Mouse (Mus musculus) midbrain, postnatal 0 days (tissue): ENCODE data around the gene Chchd2. TPM values are rescaled to one million over a fixed set of nuclear protein-coding genes. Genes with fewer than 3 reads are reported as not detected.

Source experiments
- ATAC-seq: fragments of 200-750 bp; cut with Nextera tagmentation; 2 replicates; pipeline ENCODE4 v1.8.0; 2017; ENCODE audit warnings: moderate number of reproducible peaks, mild to moderate bottlenecking, moderate TSS enrichment, moderate library complexity; ENCODE audit not compliant: low FRiP score
- DNase-seq: peaks from one replicate; pipeline ENCODE4 v3.0.0-alpha.2; 2015; ENCODE audit warnings: low spot score
- H3K27ac ChIP-seq: fragments of 300-500 bp; sonication (generic); 2 replicates; pipeline ENCODE4 v1.5.1; 2014; ENCODE audit warnings: low read depth, mild to moderate bottlenecking, low read length, mixed read lengths
- H3K27me3 ChIP-seq: fragments of 300-500 bp; sonication (generic); 2 replicates; pipeline ENCODE4 v1.6.1; 2014; ENCODE audit warnings: low read length, control low read depth, mixed read lengths; ENCODE audit not compliant: insufficient read depth
- H3K36me3 ChIP-seq: fragments of 300-500 bp; sonication (generic); 2 replicates; pipeline ENCODE4 v1.6.1; 2014; ENCODE audit warnings: low read length, control low read depth, mixed read lengths; ENCODE audit not compliant: insufficient read depth
- H3K4me1 ChIP-seq: fragments of 300-500 bp; sonication (generic); 2 replicates; pipeline ENCODE4 v1.6.1; 2014; ENCODE audit warnings: mild to moderate bottlenecking, control low read depth, antibody characterized with exemption, low read length, mixed read lengths; ENCODE audit not compliant: insufficient read depth
- H3K4me2 ChIP-seq: fragments of 300-500 bp; sonication (generic); 2 replicates; pipeline ENCODE4 v1.6.1; 2014; ENCODE audit warnings: low read depth, mild to moderate bottlenecking, low read length, mixed read lengths; ENCODE audit not compliant: poor library complexity, severe bottlenecking
- H3K4me3 ChIP-seq: fragments of 300-500 bp; sonication (generic); 2 replicates; pipeline ENCODE4 v1.5.1; 2014; ENCODE audit warnings: low read depth, mild to moderate bottlenecking, low read length, moderate library complexity
- H3K9ac ChIP-seq: fragments of 300-500 bp; sonication (generic); replicated peaks from 2 replicates; pipeline ENCODE4 v1.6.1; 2014; ENCODE audit warnings: mild to moderate bottlenecking, low read length, moderate library complexity, mixed read lengths; ENCODE audit not compliant: poor library complexity, severe bottlenecking
- H3K9me3 ChIP-seq: fragments of 300-500 bp; sonication (generic); 2 replicates; pipeline ENCODE4 v1.6.1; 2016; ENCODE audit warnings: low read length, control low read depth
- CTCF ChIP-seq: IDR thresholded peaks from 2 replicates; pipeline ENCODE4 v1.5.1; 2016; ENCODE audit warnings: antibody characterized with exemption, mild to moderate bottlenecking
- WGBS: fragments of 180-500 bp; shearing (Covaris S2); extraction: QIAGEN DNeasy Blood & Tissue Kit; methylation state at CpG from one replicate; pipeline ENCODE4 v1.1.7; 2014; 5-methylcytosine and 5-hydroxymethylcytosine counted together
- polyA plus RNA-seq: library from polyadenylated mRNA; unstranded; fragments of >200 nt; fragmentation: Nextera tagmentation; extraction: Ambion mirVana; gene quantifications from 2 replicates; pipeline ENCODE4 v1.2.1, GENCODE M21; 2015
- total RNA-seq: library from RNA; depleted of rRNA; stranded (reverse); fragments of >200 nt; gene quantifications from 2 replicates; pipeline ENCODE4 v1.2.3, GENCODE M21; 2014

Chchd2 gene
- total and polyA plus RNA-seq, 2 experiments from 2014 or later = 693 to 742 TPM

GRCm38 (mm10) chr5:129864467-129864866, 22.8 kb downstream of the Chchd2 start:
- TF ChIP-seq CTCF = peak; percentile 64
- Histone ChIP-seq H3K36me3 (peaks cover 24% of the 10 kb centered on the region), H3K9ac (0 out of 2 replicates have a peak overlapping the region, but pooled peaks have one; percentile 19), H3K4me3 (no peak overlapping the region), H3K4me1 (no peaks in the 10 kb centered on the region), H3K27me3 (no peaks in the 10 kb centered on the region), H3K4me2 (no peak overlapping the region), H3K27ac (no peak overlapping the region), H3K9me3 (no peaks in the 10 kb centered on the region)
- ATAC-seq (no peak), DNase-seq (peak; percentile 41)
- WGBS = 14% methylated on average over 18 of the region's 18 CpGs

GRCm38 (mm10) chr5:129862325-129862724, 24.9 kb downstream of the Chchd2 start:
- Histone ChIP-seq H3K27me3 (no peaks in the 10 kb centered on the region), H3K4me2 (no peak overlapping the region), H3K4me1 (no peaks in the 10 kb centered on the region), H3K36me3 (peaks cover 33% of the 10 kb centered on the region), H3K9ac (no peak overlapping the region), H3K9me3 (no peaks in the 10 kb centered on the region), H3K27ac (no peak overlapping the region), H3K4me3 (no peak overlapping the region)
- TF ChIP-seq CTCF = no peak
- WGBS = 97% methylated on average over 6 of the region's 6 CpGs
- ATAC-seq (no peak), DNase-seq (no peak)

- no peak overlapping the region for H3K27ac ChIP-seq
- H3K27me3 ChIP-seq = no peaks in the 10 kb centered on the region
- no peak overlapping the region for H3K9ac ChIP-seq
- H3K36me3 ChIP-seq = peaks cover 29% of the 10 kb centered on the region
- peak; percentile 22; the same call in 1 of the 2 replicates for TF ChIP-seq CTCF
- no peaks in the 10 kb centered on the region for H3K9me3 ChIP-seq
- no peak for DNase-seq
- H3K4me2 ChIP-seq = no peak overlapping the region
- 83% methylated on average over 5 of the region's 5 CpGs for WGBS
- ATAC-seq = no peak
- H3K4me1 ChIP-seq = no peaks in the 10 kb centered on the region
- H3K4me3 ChIP-seq = no peak overlapping the region
These were observed 30.9 kb downstream of the Chchd2 start for GRCm38 (mm10) chr5:129856414-129856813.

GRCm38 (mm10) chr5:129855163-129855562, 32.1 kb downstream of the Chchd2 start:
- Histone ChIP-seq H3K9ac (no peak overlapping the region), H3K36me3 (peaks cover 23% of the 10 kb centered on the region), H3K4me1 (no peaks in the 10 kb centered on the region), H3K9me3 (no peaks in the 10 kb centered on the region), H3K27ac (no peak overlapping the region), H3K4me3 (no peak overlapping the region), H3K27me3 (no peaks in the 10 kb centered on the region), H3K4me2 (no peak overlapping the region)
- DNase-seq (no peak), ATAC-seq (no peak)
- TF ChIP-seq CTCF = 0 out of 2 replicates have a peak, but pooled peaks have one; percentile 13
- 41% methylated on average over 5 of the region's 5 CpGs for WGBS

- no peaks in the 10 kb centered on the region; the same call in 1 of the 2 replicates for H3K4me1 ChIP-seq
- no peaks in the 10 kb centered on the region for H3K9me3 ChIP-seq
- no peaks in the 10 kb centered on the region for H3K27me3 ChIP-seq
- peak overlapping the region; percentile 57 for H3K4me2 ChIP-seq
- no peak for TF ChIP-seq CTCF
- DNase-seq (no peak), ATAC-seq (no peak)
- 64% methylated on average over 8 of the region's 8 CpGs for WGBS
- peak overlapping the region; percentile 66 for H3K4me3 ChIP-seq
- peaks cover 13% of the 10 kb centered on the region for H3K36me3 ChIP-seq
- H3K27ac ChIP-seq = no peak overlapping the region
- H3K9ac ChIP-seq = peak overlapping the region; percentile 64
These were observed 39.8 kb downstream of the Chchd2 start for GRCm38 (mm10) chr5:129847558-129847820.

GRCm38 (mm10) chr5:129846752-129847557, 40.3 kb downstream of the Chchd2 start, which contains the start of gene Sumf2:
Gene Sumf2, plus strand, starts transcription at chr5:129846986.
- peak within 1 kb of the TSS; percentile 66 for H3K4me3 ChIP-seq
- peak within 1 kb of the TSS; percentile 64 for H3K9ac ChIP-seq
- no peak for TF ChIP-seq CTCF
- peak within 1 kb of the TSS; percentile 57 for H3K4me2 ChIP-seq
- H3K4me1 ChIP-seq = no peaks in the 10 kb centered on the region; the same call in 1 of the 2 replicates
- 8% methylated on average over 22 of the region's 22 CpGs for WGBS
- no peaks in the 10 kb centered on the region for H3K27me3 ChIP-seq
- ATAC-seq (peak; percentile 94), DNase-seq (peak; percentile 97)
- 0 out of 2 replicates have a peak within 1 kb of the TSS, but pooled peaks have one; percentile 47 for H3K27ac ChIP-seq
- no peaks in the 10 kb centered on the region for H3K9me3 ChIP-seq
- peaks cover 13% of the 10 kb centered on the region for H3K36me3 ChIP-seq
